Mouse (Mus musculus): ENCODE data around the gene Hist1h2bb.

- no peak for TF ChIP-seq CTCF (conservative IDR thresholded peaks at IDR 0.05 in 1 of 2, IDR thresholded peaks at IDR 0.05 in 1 of 2; ENCODE audit: low read depth in 2 of 2, low read length in 2 of 2)
- no peak for TF ChIP-seq KAT2A (IDR thresholded peaks at IDR 0.05; ENCODE audit: insufficient replicate concordance, low read length)
- TF ChIP-seq CHD2 (IDR thresholded peaks at IDR 0.05; ENCODE audit: low read length): no peak
- TF ChIP-seq USF1 (IDR thresholded peaks at IDR 0.05; ENCODE audit: low read depth, low read length): no peak
- no peak for TF ChIP-seq POLR2A (IDR thresholded peaks at IDR 0.05; ENCODE audit: low read depth, low read length)
Measured at GRCm38 (mm10) chr13:23768834-23769397, 22.4 kb downstream of the Hist1h2bb start.
